Mouse (Mus musculus): ENCODE data around the gene Stab2. TPM values are rescaled to one million over a fixed set of nuclear protein-coding genes. Genes with fewer than 3 reads are reported as not detected.

Gene Stab2
- polyA plus RNA-seq, 1 experiment from 2014 or later, result 0.26 TPM

Other genes starting within 250 kb of the Stab2 start
- not detected in 2 replicates for gene Gm49358, start 244.1 kb downstream of the Stab2 start, polyA plus RNA-seq (2015; fragmentation: Nextera tagmentation; extraction: Ambion mirVana)
- gene Nt5dc3, start 229.0 kb downstream of the Stab2 start, polyA plus RNA-seq (2015; fragmentation: Nextera tagmentation; extraction: Ambion mirVana), result 13.8 and 14.4 TPM in 2 replicates
- gene 1700113H08Rik, start 50.0 kb upstream of the Stab2 start, polyA plus RNA-seq (2015; fragmentation: Nextera tagmentation; extraction: Ambion mirVana), result 0.23 TPM in 1 of 2 replicates, not detected in the other